26 mouse cellular contexts compared by ENCODE assay signal in genomic region chr10:59113386-59113785, GRCm38 (mm10).
"Had no signal": no experiment of that assay in that cellular context is flagged by ENCODE, and none has a peak within 500 bp of the region (broad histone marks: within the 10 kb centered on the region; RNA-seq: fewer than 3 reads in every experiment).

No protein-coding gene starts in this region.

- H3K36me3 ChIP-seq: heart, embryonic 13.5 days; heart, embryonic 15.5 days; hindbrain, embryonic 12.5 days; intestine, embryonic 15.5 days; limb, embryonic 10.5 days; limb, embryonic 12.5 days had no signal

- ATAC-seq: forebrain, embryonic 16.5 days; hindbrain, embryonic 16.5 days; inflammation-experienced regulatory T-cells, adult 6 months; intestine, embryonic 15.5 days; intestine, postnatal 0 days had no signal

- H3K4me3 ChIP-seq: gastrocnemius, adult 2 months; heart, embryonic 13.5 days; heart, embryonic 15.5 days; hindbrain, embryonic 12.5 days; intestine, embryonic 15.5 days; left cerebral cortex, adult 2 months; limb, embryonic 10.5 days; limb, embryonic 12.5 days had no signal

- H3K27me3 ChIP-seq: heart, embryonic 15.5 days; hindbrain, embryonic 12.5 days; intestine, embryonic 15.5 days; limb, embryonic 12.5 days had no signal

- H3K4me2 ChIP-seq: heart, embryonic 11.5 days; heart, embryonic 13.5 days; heart, embryonic 15.5 days; hindbrain, embryonic 12.5 days; hindbrain, embryonic 14.5 days; intestine, embryonic 15.5 days; limb, embryonic 12.5 days had no signal

- DNase-seq: gastrocnemius, adult 2 months; gastrocnemius, postnatal 10 days; gastrocnemius, postnatal 25 days; heart, adult 18-20 months; heart, postnatal 14 days; heart, postnatal 36 days; kidney, adult 18-20 months; kidney, adult 8-10 months; kidney, postnatal 10 days; kidney, postnatal 25 days; kidney, postnatal 4 days; layer of hippocampus, adult 9-11 months; liver had no signal

- H3K27ac ChIP-seq: gastrocnemius, adult 2 months; heart, embryonic 13.5 days; heart, embryonic 15.5 days; hindbrain, embryonic 12.5 days; hindbrain, embryonic 14.5 days; intestine, embryonic 15.5 days; limb, embryonic 10.5 days; limb, embryonic 12.5 days had no signal

- H3K9ac ChIP-seq: heart, embryonic 13.5 days; heart, embryonic 15.5 days; hindbrain, embryonic 12.5 days; hindbrain, embryonic 14.5 days; intestine, embryonic 15.5 days; limb, embryonic 12.5 days had no signal

- H3K4me1 ChIP-seq: hindbrain, embryonic 12.5 days; intestine, embryonic 15.5 days; limb, embryonic 12.5 days had no signal

- H3K9me3 ChIP-seq: heart, embryonic 13.5 days; heart, embryonic 15.5 days; intestine, embryonic 15.5 days; limb, embryonic 10.5 days; limb, embryonic 12.5 days had no signal
